Mouse (Mus musculus): Measurements from ENCODE around the gene Aqp9. TPM values are rescaled to one million over a fixed set of nuclear protein-coding genes. Genes with fewer than 3 reads are reported as not detected.

Gene Aqp9
- total RNA-seq, 2 experiments from 2014 or later = 1.8 to 2.5 TPM

DNA sequence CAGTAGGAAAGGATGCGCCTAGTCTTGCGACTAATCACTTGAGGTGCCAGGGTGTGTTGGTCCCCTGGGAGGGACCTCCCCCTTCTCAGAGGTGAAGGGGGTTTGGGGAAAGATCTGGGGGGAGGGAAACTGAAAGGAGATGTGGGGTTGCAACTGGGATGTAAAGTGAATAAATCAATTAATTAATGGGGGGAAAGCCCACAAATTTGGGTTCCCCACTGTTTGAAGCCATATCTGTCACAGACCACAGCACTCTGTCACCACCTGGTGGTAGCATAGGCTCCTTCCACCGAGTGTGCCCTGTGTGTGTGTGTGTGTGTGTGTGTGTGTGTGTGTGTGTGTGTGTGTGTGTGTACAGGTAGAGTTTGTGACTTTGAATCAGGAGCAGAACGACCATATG, 94.7 kb downstream of the Aqp9 start:
- peak in 1 of 2 experiments; percentile 60 for DNase-seq (ENCODE audit: low spot score in 2 of 2)
- intact Hi-C loops (cut with DNase I) = loop anchor here (5.0 kb wide), 1 partner anchor 107 kb away; no protein-coding TSS in a partner anchor

DNA sequence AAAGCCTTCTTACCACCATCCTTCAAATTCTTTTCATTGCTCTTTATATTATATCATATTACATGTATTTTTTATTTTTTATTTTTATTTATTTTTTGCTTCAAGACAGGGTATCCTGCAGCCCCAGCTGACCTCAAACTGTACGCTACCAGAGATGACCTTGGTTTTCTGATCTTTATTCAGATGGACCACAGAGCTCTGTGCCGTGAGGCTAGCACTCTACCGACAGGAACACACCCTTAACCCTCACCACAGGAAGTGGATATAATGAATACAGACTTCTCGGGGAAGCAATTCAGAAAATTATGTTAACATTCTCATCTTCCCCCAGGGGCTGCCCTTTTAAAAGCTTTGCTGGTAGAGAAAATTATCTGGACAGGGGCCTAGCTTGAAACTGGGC, 95.4 kb downstream of the Aqp9 start:
- intact Hi-C loops (cut with DNase I) = loop anchor here (5.0 kb wide), 1 partner anchor 106 kb away; no protein-coding TSS in a partner anchor
- no peak for DNase-seq (ENCODE audit: low spot score in 2 of 2)

DNA sequence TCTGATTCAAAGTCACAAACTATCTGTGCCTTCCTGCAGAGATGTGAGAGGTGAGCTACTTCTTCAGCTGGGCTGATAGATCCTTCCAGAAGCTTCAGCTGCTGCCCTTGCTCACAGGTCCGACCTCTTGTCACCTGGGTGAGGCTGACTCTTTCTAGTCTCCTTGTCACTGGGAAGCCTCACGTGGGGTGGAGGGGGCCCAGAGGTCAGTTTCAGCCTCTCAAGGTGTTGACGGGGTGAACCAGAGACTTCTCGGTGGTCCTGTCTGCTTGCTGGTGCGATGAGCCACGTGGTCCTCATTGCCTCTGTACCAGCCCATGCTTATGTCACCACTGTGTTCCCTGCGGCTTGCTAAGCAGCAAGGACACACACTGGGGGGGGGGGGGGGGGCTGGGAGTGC, 96.0 kb downstream of the Aqp9 start:
- intact Hi-C loops (cut with DNase I) = loop anchor here (5.0 kb wide), 1 partner anchor 105 kb away; no protein-coding TSS in a partner anchor
- DNase-seq (ENCODE audit: low spot score in 2 of 2) = no peak

DNA sequence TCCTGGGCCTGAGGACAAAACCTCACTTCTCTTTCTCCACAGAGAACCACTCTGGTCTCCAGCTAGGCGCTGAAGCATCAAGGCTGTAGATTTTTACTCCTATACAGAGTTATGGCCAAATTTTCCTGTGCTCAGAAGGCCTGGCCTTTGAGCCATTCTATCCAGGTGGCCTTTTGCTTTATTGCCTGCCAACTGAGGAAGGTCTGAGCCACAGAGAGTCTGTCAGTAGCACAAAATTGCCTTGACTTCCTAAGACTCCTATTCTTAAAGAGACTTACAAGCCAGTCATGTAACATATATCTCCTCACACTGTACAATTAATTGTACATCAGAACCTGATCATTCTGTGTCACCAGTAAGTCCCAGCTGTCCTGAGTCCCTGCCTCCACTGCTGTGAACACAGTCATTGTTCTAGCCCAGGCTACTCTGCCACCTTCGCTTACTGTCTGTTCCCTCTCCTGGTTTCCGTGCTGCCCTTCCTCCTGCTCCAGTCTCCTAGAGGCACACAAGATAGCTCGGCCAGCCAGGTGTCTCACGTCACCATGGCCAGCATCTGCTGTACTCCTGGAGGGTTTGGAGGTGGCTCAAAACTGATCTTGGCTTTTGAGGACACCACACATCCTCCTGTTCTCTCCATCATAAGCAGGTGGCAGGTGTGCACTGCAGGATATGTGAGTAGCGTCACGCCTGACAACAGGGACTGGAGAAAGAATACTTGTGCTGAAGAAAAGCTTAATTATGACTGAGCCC, 96.7 kb downstream of the Aqp9 start:
- intact Hi-C loops (cut with DNase I) = loop anchor here (5.0 kb wide), 1 partner anchor 104 kb away; no protein-coding TSS in a partner anchor
- no peak for DNase-seq (ENCODE audit: low spot score in 2 of 2)

DNA sequence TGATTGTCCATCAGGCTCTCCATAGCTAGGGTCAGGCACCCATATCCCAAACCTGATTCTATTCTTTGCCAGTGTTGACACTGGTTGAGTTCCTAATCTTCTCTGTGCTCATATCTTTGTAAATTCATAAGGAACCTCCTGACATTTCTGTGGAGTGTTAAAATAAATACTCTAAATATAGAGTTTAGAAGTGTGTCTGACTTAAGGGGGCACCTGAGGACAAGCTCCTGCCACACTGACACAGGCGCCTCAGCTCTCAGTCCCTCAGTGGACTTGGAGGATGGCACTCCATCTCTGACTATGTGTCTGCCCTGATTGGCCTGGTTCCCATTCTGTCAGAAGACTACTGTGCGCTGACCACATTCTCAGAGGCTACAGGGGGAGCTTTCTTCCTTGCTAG, 97.9 kb downstream of the Aqp9 start:
- no peak for DNase-seq (ENCODE audit: low spot score in 2 of 2)

DNA sequence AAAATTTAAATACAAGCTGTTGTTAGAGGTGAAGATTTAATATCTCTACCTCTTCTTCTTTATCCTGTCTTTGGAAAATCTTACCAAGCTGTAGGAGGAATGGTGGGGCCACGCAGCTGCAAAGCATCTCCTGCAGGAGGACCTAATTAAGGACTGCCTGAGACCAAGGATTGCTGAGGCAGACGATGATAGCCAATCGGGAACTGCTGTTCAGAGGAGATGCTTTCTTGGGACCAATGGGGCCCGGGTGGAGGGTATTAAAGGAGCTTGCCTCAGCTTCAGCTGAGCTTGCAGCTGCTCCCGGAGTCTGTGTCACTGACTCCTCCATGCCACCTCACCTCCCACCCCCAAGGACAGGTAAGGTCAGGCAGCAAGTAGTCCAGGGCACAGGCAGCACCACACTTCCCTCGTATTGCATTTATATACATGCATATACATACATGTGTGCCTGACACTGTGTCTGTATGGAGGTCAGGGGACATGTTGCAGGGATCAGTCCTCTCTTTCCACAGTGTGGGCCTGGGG, 99.6 kb downstream of the Aqp9 start:
- no peak for DNase-seq (ENCODE audit: low spot score in 2 of 2)
- intact Hi-C loops (cut with DNase I) = no loop called here

More for the DNA sequence above, 97.9 kb downstream of the Aqp9 start:
- intact Hi-C loops (cut with DNase I) = loop anchor here (5.0 kb wide), 1 partner anchor 103 kb away; no protein-coding TSS in a partner anchor

DNA sequence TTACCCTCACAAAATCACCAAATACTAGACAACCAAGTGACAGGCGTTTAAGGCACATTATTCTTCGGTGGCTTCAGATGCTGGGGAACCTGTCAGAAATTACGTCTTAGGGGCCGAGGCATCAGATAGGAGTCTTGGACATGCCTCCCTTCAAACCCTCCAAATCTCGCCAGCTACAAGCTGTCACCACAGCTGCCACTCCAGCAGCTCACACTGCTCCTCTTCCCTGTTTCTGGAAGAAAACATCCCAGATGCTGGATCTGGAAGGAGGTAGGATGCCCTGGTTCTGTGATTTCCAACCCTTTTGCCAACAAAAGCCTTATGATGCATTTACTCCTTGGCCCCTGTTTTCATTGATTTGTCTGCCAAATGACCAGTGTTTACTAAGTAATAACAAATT, 101.3 kb downstream of the Aqp9 start:
- DNase-seq (ENCODE audit: low spot score in 2 of 2) = no peak
- intact Hi-C loops (cut with DNase I) = no loop called here

- intact Hi-C loops (cut with DNase I) = no loop called here
- no peak for DNase-seq (ENCODE audit: low spot score in 2 of 2)
Observed at GRCm38 (mm10) chr9:71066491-71066890, 102.0 kb downstream of the Aqp9 start.

DNA sequence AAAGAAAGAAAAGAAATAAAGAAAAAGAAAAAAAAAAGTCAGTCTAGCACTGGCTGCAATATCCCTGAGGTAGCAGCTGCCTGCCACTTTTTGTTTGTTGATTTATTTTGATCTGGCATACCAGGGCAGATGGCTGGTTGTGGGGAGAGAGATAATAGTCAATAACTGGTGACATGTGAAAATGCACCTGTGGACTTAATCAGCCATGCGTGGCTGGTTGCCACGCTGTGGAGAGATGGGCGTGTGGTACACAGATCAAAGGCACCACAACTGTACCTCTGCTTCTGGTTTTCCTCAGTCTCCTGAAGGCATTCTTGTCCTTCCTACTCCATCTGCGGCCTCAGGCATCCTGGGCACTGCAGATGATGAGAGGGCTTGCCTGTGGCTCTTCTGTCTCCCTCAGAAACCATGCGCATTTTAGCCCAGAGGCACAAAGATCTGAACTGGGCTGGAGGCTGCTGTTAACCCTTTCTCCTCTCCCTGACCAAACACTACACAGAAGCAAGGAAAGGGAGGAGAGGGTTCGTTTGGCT, 103.1 kb downstream of the Aqp9 start:
- intact Hi-C loops (cut with DNase I) = no loop called here
- DNase-seq (ENCODE audit: low spot score in 2 of 2) = no peak

GRCm38 (mm10) chr9:71064291-71064840, 104.1 kb downstream of the Aqp9 start:
- DNase-seq (ENCODE audit: low spot score in 2 of 2) = no peak
- intact Hi-C loops (cut with DNase I) = no loop called here

DNA sequence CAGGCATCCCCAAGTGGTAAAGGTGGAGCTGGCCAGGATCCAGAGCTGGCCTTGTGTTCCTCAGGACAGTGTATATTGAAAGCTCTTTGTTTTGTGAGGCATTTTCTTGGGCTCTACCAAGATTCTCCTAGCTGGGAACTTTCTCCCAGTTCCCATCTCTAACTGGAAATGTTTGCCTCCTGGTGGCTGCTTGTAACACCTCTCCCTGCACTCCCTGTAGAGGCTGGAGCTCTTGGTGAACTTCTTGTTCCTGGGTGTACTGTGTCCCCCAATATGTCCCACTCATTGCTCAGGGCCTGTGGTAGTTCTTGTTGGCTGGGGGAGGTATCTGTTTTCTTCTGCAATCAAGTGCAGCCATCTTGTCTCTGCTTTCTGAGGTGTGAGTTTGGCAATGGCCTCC, 104.9 kb downstream of the Aqp9 start:
- intact Hi-C loops (cut with DNase I) = no loop called here
- DNase-seq (ENCODE audit: low spot score in 2 of 2) = no peak

DNA sequence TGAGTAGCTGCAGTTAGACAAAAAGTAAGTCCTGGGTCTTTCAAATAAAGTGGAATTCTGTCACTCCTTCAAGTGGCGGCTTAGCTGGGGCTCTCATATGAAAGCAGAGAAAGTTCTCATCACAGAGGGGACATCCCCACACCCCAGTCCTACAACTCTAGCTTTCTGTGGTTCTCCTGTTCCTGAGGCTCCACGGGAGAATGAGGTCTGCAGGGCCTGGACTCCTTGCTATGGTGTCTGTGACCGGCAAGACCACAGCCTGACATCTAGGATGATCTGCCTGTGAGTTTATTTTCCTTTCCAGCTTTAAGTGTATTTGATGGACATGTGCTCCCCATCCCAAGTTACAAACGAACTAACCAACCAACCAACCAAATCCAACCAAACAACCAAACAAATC, 105.5 kb downstream of the Aqp9 start:
- intact Hi-C loops (cut with DNase I) = no loop called here
- no peak for DNase-seq (ENCODE audit: low spot score in 2 of 2)

DNA sequence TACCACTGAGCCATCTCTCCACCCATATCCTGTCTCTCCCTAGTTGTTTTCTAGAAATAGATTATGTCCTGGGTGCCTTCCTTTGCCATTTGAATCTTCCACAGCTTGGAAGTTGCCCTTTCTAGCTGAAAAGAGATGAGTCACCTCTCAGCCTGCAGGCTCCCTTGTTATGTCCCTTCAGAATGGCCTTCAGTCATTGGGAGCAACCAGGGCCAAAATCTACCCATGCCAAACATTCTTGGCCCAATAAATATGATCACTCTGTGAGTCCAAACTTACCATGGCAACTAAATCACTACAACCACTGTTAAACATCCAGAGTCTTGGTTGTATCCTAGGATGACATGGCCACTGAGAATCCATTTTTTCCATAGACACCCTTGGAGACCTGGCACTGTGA, 106.2 kb downstream of the Aqp9 start:
- intact Hi-C loops (cut with DNase I) = no loop called here
- DNase-seq (ENCODE audit: low spot score in 2 of 2) = no peak

Other genes with a start within 250 kb of the Aqp9 start
- gene Lipc, start 216.5 kb downstream of the Aqp9 start, total RNA-seq (2021) = under 1 TPM in 1 of 2 experiments, not detected in 1; 0.37 TPM
- gene Aldh1a2, start 47.1 kb upstream of the Aqp9 start, total RNA-seq (2021) = 10 to 100 TPM in 1 of 2 experiments, 1 to 10 TPM in 1; 8.1 to 10.0 TPM